Mouse (Mus musculus): ENCODE measurements around the gene Manba. TPM values are rescaled to one million over a fixed set of nuclear protein-coding genes. Genes with fewer than 3 reads are reported as not detected.
"Not testable (repeated sequence)": the region's sequence is repeated elsewhere in the genome, so short reads cannot be mapped to it uniquely, and the experiment has no call there.

Manba gene
- polyA plus RNA-seq, 1 experiment from 2014 or later, result 2.5 TPM

GRCm38 (mm10) chr3:135469974-135470373, 15.4 kb upstream of the Manba start:
- no peaks in the 10 kb centered on the region for H3K27me3 ChIP-seq (ENCODE audit: low read depth, poor library complexity, severe bottlenecking)
- H3K27ac ChIP-seq, result no peak overlapping the region
- no peak for DNase-seq (ENCODE audit: low spot score)
- H3K36me3 ChIP-seq, result peaks cover 19% of the 10 kb centered on the region
- H3K9me3 ChIP-seq (replicated peaks), result no peaks in the 10 kb centered on the region
- no peaks in the 10 kb centered on the region for H3K4me1 ChIP-seq
- H3K4me3 ChIP-seq, result no peak overlapping the region
- 55% methylated on average over 4 of the region's 4 CpGs for WGBS

DNA sequence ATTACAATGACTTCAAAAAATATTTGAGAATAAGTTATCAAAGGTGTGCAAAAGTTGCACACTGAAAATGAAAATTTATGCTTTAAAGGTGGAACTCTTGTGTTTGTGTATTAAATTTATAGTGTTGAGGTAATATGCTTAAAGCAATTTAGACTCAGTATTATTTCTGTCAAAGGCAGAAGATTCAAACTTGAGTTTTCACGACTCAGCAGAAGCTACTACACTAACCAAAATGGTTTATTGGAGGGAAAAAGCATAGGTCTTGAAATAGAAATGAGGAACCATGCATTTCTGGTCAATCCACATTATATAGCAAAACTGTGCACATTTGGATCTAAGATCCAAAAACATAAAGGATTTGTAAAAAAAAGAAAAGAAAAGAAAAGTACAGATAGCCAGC, 14.6 kb upstream of the Manba start:
- peaks cover 14% of the 10 kb centered on the region for H3K36me3 ChIP-seq
- H3K27ac ChIP-seq, result no peak overlapping the region
- no peak for DNase-seq (ENCODE audit: low spot score)
- H3K4me3 ChIP-seq, result no peak overlapping the region
- no peaks in the 10 kb centered on the region for H3K9me3 ChIP-seq (replicated peaks)
- WGBS, result 82% methylated on average over 1 of the region's 1 CpGs
- H3K27me3 ChIP-seq (ENCODE audit: low read depth, poor library complexity, severe bottlenecking), result no peaks in the 10 kb centered on the region
- no peaks in the 10 kb centered on the region for H3K4me1 ChIP-seq

DNA sequence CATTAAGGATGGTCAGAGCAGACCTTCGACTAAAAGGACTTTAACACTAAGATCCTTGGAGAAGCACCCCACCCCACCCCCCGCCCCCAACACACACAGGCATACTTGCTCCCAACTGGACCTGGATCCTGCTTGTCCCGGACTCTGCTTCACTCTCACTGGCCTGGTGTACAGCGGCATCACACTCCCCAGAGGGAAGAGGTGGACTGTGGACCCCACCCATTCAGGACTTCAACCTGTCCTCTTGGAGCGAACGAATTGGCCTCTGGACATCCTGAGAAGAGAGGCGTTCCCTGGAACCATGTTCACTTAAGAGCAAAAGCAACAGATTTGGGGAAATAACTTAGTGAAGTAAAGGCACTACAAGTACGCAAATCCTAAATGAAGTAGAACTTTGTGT, 10.4 kb upstream of the Manba start:
- Histone ChIP-seq H3K4me1 (no peaks in the 10 kb centered on the region), H3K27me3 (ENCODE audit: low read depth, poor library complexity, severe bottlenecking) (no peaks in the 10 kb centered on the region), H3K36me3 (no peaks in the 10 kb centered on the region), H3K4me3 (no peak overlapping the region), H3K27ac (no peak overlapping the region), H3K9me3 (replicated peaks) (no peaks in the 10 kb centered on the region)
- no peak for DNase-seq (ENCODE audit: low spot score)
- whole genome bisulfite sequencing, result 83% methylated on average over 8 of the region's 8 CpGs

GRCm38 (mm10) chr3:135476286-135476685, 9.1 kb upstream of the Manba start:
- no peak for DNase-seq (ENCODE audit: low spot score)
- Histone ChIP-seq H3K9me3 (replicated peaks) (no peaks in the 10 kb centered on the region), H3K4me3 (no peak overlapping the region), H3K27ac (no peak overlapping the region), H3K36me3 (no peaks in the 10 kb centered on the region), H3K27me3 (ENCODE audit: low read depth, poor library complexity, severe bottlenecking) (no peaks in the 10 kb centered on the region), H3K4me1 (no peaks in the 10 kb centered on the region)
- WGBS, result 83% methylated on average over 6 of the region's 6 CpGs

- WGBS, result 95% methylated on average over 2 of the region's 2 CpGs
- H3K9me3 ChIP-seq (replicated peaks), result no peaks in the 10 kb centered on the region
- H3K4me3 ChIP-seq, result no peak overlapping the region
- H3K27me3 ChIP-seq (ENCODE audit: low read depth, poor library complexity, severe bottlenecking), result no peaks in the 10 kb centered on the region
- DNase-seq (ENCODE audit: low spot score), result no peak
- no peaks in the 10 kb centered on the region for H3K4me1 ChIP-seq
- no peaks in the 10 kb centered on the region for H3K36me3 ChIP-seq
- no peak overlapping the region for H3K27ac ChIP-seq
Measured at GRCm38 (mm10) chr3:135476977-135477376, 8.4 kb upstream of the Manba start.

DNA sequence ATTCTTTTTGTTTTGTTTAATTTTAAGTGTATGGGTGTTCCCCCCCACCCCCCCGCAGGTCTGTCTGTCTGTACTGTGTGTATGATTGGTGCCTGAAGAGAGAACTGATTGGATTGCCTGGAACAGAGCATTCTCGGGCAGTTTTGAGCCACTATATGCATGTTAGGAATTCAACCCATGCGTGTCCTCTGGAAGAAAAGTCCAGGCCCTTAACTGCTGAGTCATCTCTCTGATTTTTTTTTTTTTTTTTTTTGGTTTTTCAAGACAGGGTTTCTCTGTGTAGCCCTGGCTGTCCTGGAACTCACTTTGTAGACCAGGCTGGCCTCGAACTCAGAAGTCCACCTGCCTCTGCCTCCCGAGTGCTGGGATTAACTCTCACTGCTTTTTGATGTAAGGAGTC, 6.3 kb upstream of the Manba start:
- not testable (repeated sequence) for H3K27me3 ChIP-seq (ENCODE audit: low read depth, poor library complexity, severe bottlenecking); H3K4me1 ChIP-seq; H3K4me3 ChIP-seq; H3K27ac ChIP-seq; H3K9me3 ChIP-seq (replicated peaks); H3K36me3 ChIP-seq; DNase-seq (ENCODE audit: low spot score)
- WGBS, result 86% methylated on average over 5 of the region's 5 CpGs

DNA sequence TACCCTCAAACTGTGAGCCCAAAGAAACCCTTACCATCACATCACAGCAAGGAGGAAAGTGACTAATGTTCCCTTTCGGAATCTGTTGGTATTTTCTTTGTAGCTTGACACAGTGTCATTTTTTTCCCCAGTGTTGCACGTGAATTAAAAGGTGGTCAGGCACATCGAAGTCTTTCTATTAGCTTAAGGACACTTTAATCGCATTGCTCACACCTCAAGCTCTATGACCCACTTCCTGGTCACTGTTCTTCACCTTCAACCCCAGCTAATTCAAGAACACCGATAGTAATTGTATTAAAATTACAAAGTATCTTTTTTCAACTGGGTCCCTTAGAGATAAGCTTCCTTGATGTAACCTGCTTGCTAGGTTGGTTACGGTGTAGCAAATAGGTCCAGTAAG, 4.6 kb upstream of the Manba start:
- H3K36me3 ChIP-seq, result no peaks in the 10 kb centered on the region
- no peak for DNase-seq (ENCODE audit: low spot score)
- peaks cover 19% of the 10 kb centered on the region for H3K27me3 ChIP-seq (ENCODE audit: low read depth, poor library complexity, severe bottlenecking)
- no peaks in the 10 kb centered on the region for H3K9me3 ChIP-seq (replicated peaks)
- no peak overlapping the region for H3K4me3 ChIP-seq
- peaks cover 8% of the 10 kb centered on the region for H3K4me1 ChIP-seq
- H3K27ac ChIP-seq, result no peak overlapping the region
- WGBS, result 93% methylated on average over 6 of the region's 6 CpGs

DNA sequence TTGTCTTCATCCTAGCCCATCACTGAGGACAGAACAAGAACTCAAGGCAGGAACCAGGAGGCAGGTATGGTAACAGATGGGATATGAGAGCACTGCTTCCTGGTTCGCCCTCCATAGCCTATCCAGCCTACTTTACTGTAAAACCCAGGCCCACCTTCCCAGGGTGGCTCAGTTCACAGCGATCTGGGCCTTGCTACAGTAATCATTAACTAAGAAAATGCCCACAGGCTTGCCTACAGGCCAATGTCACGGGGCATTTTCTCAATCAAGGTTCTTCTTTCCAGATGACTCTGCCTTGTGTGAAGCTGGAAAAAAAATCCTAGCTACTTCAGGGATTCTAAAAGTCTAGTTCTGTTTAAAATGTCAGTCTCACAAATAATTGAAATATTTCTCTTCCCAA, 3.8 kb upstream of the Manba start:
- no peaks in the 10 kb centered on the region for H3K36me3 ChIP-seq
- no peak overlapping the region for H3K4me3 ChIP-seq
- H3K4me1 ChIP-seq, result peaks cover 13% of the 10 kb centered on the region
- H3K27ac ChIP-seq, result no peak overlapping the region
- no peaks in the 10 kb centered on the region for H3K9me3 ChIP-seq (replicated peaks)
- WGBS, result 81% methylated on average over 3 of the region's 3 CpGs
- DNase-seq (ENCODE audit: low spot score), result no peak
- peaks cover 26% of the 10 kb centered on the region for H3K27me3 ChIP-seq (ENCODE audit: low read depth, poor library complexity, severe bottlenecking)

DNA sequence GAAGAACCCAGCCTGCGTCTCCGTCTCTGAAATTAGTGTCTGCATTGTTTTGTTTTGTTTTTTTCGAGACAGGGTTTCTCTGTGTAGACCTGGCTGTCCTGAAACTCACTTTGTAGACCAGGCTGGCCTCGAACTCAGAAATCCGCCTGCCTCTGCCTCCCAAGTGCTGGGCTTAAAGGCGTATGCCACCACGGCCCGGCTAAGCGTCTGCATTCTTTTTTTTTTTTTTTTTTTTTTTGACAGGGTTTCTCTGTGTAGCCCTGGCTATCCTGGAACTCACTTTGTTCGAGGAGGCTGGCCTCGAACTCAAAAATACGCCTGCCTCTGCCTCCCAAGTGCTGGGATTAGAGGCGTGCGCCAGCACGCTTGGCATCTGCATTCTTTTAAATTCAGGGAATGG, 761 bp upstream of the Manba start:
- peak overlapping the region; percentile 59; the same call in 1 of the 2 replicates for H3K4me3 ChIP-seq
- not testable (repeated sequence) for H3K9me3 ChIP-seq (replicated peaks); H3K36me3 ChIP-seq; H3K27ac ChIP-seq; DNase-seq (ENCODE audit: low spot score)
- H3K27me3 ChIP-seq (ENCODE audit: low read depth, poor library complexity, severe bottlenecking), result peaks cover 31% of the 10 kb centered on the region
- H3K4me1 ChIP-seq, result peaks cover 13% of the 10 kb centered on the region
- 90% methylated on average over 15 of the region's 15 CpGs for WGBS

- Histone ChIP-seq H3K36me3 (no peaks in the 10 kb centered on the region), H3K27me3 (ENCODE audit: low read depth, poor library complexity, severe bottlenecking) (peaks cover 31% of the 10 kb centered on the region), H3K4me3 (peak overlapping the region; percentile 59), H3K27ac (peak overlapping the region; percentile 62), H3K4me1 (peaks cover 13% of the 10 kb centered on the region), H3K9me3 (replicated peaks) (no peaks in the 10 kb centered on the region)
- 22% methylated on average over 9 of the region's 9 CpGs for WGBS
- DNase-seq (ENCODE audit: low spot score), result no peak
Measured at GRCm38 (mm10) chr3:135485900-135486241, 460 bp downstream of the Manba start.

GRCm38 (mm10) chr3:135486351-135486750, 940 bp downstream of the Manba start:
- H3K4me3 ChIP-seq, result peak overlapping the region; percentile 59
- H3K4me1 ChIP-seq, result peaks cover 13% of the 10 kb centered on the region
- 88% methylated on average over 5 of the region's 5 CpGs for WGBS
- DNase-seq (ENCODE audit: low spot score), result no peak
- no peak overlapping the region for H3K27ac ChIP-seq
- H3K27me3 ChIP-seq (ENCODE audit: low read depth, poor library complexity, severe bottlenecking), result peaks cover 31% of the 10 kb centered on the region
- no peaks in the 10 kb centered on the region for H3K9me3 ChIP-seq (replicated peaks)
- no peaks in the 10 kb centered on the region for H3K36me3 ChIP-seq

GRCm38 (mm10) chr3:135487803-135488202, 2.4 kb downstream of the Manba start:
- DNase-seq (ENCODE audit: low spot score), result no peak
- no peaks in the 10 kb centered on the region for H3K36me3 ChIP-seq
- peaks cover 31% of the 10 kb centered on the region for H3K27me3 ChIP-seq (ENCODE audit: low read depth, poor library complexity, severe bottlenecking)
- H3K9me3 ChIP-seq (replicated peaks), result no peaks in the 10 kb centered on the region
- no peak overlapping the region for H3K4me3 ChIP-seq
- H3K27ac ChIP-seq, result no peak overlapping the region
- WGBS, result 93% methylated on average over 4 of the region's 4 CpGs
- H3K4me1 ChIP-seq, result peaks cover 13% of the 10 kb centered on the region

DNA sequence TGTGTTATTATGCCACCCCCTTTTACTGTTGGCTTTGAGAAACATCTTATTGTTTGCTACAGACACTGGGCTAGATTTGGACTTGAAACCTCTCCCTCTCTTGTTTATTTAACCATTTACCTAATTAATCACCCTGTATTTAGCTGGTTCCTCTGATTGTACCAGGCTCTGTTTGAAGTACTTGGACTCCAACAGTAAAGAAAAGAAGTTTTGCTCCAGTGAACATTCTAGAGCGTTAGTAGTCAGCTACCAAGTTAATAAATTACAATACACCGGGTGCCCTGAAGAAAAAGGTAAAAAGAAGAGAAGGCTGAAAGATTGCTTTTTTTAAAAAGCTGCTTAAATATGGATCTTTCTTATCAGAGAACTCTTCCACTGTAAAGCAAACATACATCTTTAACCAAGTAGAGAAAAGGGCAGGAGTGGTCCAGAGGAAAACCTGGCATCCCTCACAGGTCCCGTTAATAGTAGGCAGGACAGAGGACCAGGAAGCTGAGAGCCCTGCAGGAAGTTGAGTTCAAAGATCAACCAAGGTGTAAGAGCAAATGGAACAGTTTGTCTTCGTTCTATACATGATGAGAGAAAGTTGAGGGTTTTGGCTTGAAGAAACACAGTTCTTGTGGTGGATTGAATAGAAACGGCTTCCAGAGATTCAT, 4.6 kb downstream of the Manba start:
- no peaks in the 10 kb centered on the region for H3K9me3 ChIP-seq (replicated peaks)
- no peaks in the 10 kb centered on the region for H3K36me3 ChIP-seq
- H3K4me3 ChIP-seq, result no peak overlapping the region
- DNase-seq (ENCODE audit: low spot score), result no peak
- peaks cover 19% of the 10 kb centered on the region; the same call in 1 of the 2 replicates for H3K27me3 ChIP-seq (ENCODE audit: low read depth, poor library complexity, severe bottlenecking)
- 88% methylated on average over 5 of the region's 5 CpGs for WGBS
- peaks cover 12% of the 10 kb centered on the region for H3K4me1 ChIP-seq
- H3K27ac ChIP-seq, result no peak overlapping the region

GRCm38 (mm10) chr3:135491102-135491501, 5.7 kb downstream of the Manba start:
- Histone ChIP-seq H3K9me3 (replicated peaks) (no peaks in the 10 kb centered on the region), H3K4me1 (peaks cover 1% of the 10 kb centered on the region; the same call in 1 of the 2 replicates), H3K4me3 (no peak overlapping the region), H3K27ac (no peak overlapping the region), H3K36me3 (no peaks in the 10 kb centered on the region), H3K27me3 (ENCODE audit: low read depth, poor library complexity, severe bottlenecking) (peaks cover 9% of the 10 kb centered on the region; the same call in 1 of the 2 replicates)
- no peak for DNase-seq (ENCODE audit: low spot score)
- WGBS, result 86% methylated on average over 6 of the region's 6 CpGs
